Mouse (Mus musculus) limb, embryonic 15.5 days (tissue): ENCODE results near the gene Olfr1323. TPM values are rescaled to one million over a fixed set of nuclear protein-coding genes. Genes with fewer than 3 reads are reported as not detected.

ENCODE experiments used
- ATAC-seq: fragments of 200-750 bp; cut with Nextera tagmentation; 2 replicates; pipeline ENCODE4 v1.8.0; 2017; ENCODE audit warnings: low read depth, moderate TSS enrichment; ENCODE audit not compliant: insufficient number of reproducible peaks, low FRiP score, low TSS enrichment
- H3K27ac ChIP-seq: fragments of 300-500 bp; sonication (generic); 2 replicates; pipeline ENCODE4 v1.5.1; 2015; ENCODE audit warnings: moderate library complexity, mild to moderate bottlenecking, inconsistent platforms
- H3K27me3 ChIP-seq: fragments of 300-500 bp; sonication (generic); 2 replicates; pipeline ENCODE4 v1.6.1; 2015; ENCODE audit warnings: inconsistent platforms
- H3K36me3 ChIP-seq: fragments of 300-500 bp; sonication (generic); 2 replicates; pipeline ENCODE4 v1.6.1; 2015; ENCODE audit warnings: inconsistent platforms
- H3K4me1 ChIP-seq: fragments of 300-500 bp; sonication (generic); 2 replicates; pipeline ENCODE4 v1.6.1; 2015; ENCODE audit warnings: inconsistent platforms
- H3K4me2 ChIP-seq: fragments of 300-500 bp; sonication (generic); 2 replicates; pipeline ENCODE4 v1.6.1; 2015; ENCODE audit warnings: mild to moderate bottlenecking, inconsistent platforms
- H3K4me3 ChIP-seq: fragments of 300-500 bp; sonication (generic); 2 replicates; pipeline ENCODE4 v1.5.1; 2015; ENCODE audit warnings: mild to moderate bottlenecking, inconsistent platforms
- H3K9ac ChIP-seq: fragments of 300-500 bp; sonication (generic); 2 replicates; pipeline ENCODE4 v1.6.1; 2015; ENCODE audit warnings: inconsistent platforms
- H3K9me3 ChIP-seq: fragments of 300-500 bp; sonication (generic); 2 replicates; pipeline ENCODE4 v1.6.1; 2016; ENCODE audit warnings: inconsistent platforms
- WGBS: fragments of 180-500 bp; shearing (Covaris S2); methylation state at CpG from one replicate; pipeline ENCODE4 v1.1.7; 2015; 5-methylcytosine and 5-hydroxymethylcytosine counted together
- polyA plus RNA-seq: library from polyadenylated mRNA; unstranded; fragments of >200 nt; fragmentation: Nextera tagmentation; extraction: Ambion mirVana; gene quantifications from 2 replicates; pipeline ENCODE4 v1.2.1, GENCODE M21; 2015

The Olfr1323 gene
- not detected in 2 replicates for polyA plus RNA-seq

GRCm38 (mm10) chrX:50019259-50019658 is at the start of gene Olfr1323:
Gene Olfr1323, minus strand, starts transcription at chrX:50019359.
- 53% methylated on average over 1 of the region's 1 CpGs for WGBS

GRCm38 (mm10) chrX:50012242-50012641 is 6.9 kb downstream of the Olfr1323 start:
- ATAC-seq = no peak
- 42% methylated on average over 4 of the region's 4 CpGs for WGBS
- Histone ChIP-seq H3K4me2 (no peak overlapping the region), H3K4me1 (no peaks in the 10 kb centered on the region), H3K4me3 (no peak overlapping the region), H3K27ac (no peak overlapping the region), H3K9me3 (no peaks in the 10 kb centered on the region), H3K9ac (no peak overlapping the region), H3K27me3 (no peaks in the 10 kb centered on the region), H3K36me3 (no peaks in the 10 kb centered on the region)

More at GRCm38 (mm10) chrX:50019259-50019658, at the start of gene Olfr1323:
- ATAC-seq = no peak
- no peak within 1 kb of the TSS for H3K4me3 ChIP-seq
- H3K36me3 ChIP-seq = no peaks in the 10 kb centered on the region
- no peaks in the 10 kb centered on the region for H3K9me3 ChIP-seq
- no peak within 1 kb of the TSS for H3K4me2 ChIP-seq
- no peaks in the 10 kb centered on the region for H3K27me3 ChIP-seq
- no peak within 1 kb of the TSS for H3K27ac ChIP-seq
- no peaks in the 10 kb centered on the region for H3K4me1 ChIP-seq
- no peak within 1 kb of the TSS for H3K9ac ChIP-seq

Other genes starting within 250 kb of the Olfr1323 start
- 2.7 and 6.5 TPM in 2 replicates for gene Igsf1, start 221.6 kb downstream of the Olfr1323 start, polyA plus RNA-seq
- gene Olfr1322, start 127.9 kb downstream of the Olfr1323 start, polyA plus RNA-seq = not detected in 2 replicates